Mouse (Mus musculus): ENCODE measurements around the gene Zfp109.

Zfp109 gene

GRCm38 (mm10) chr7:24208282-24208886 is 29.0 kb downstream of the Zfp109 start:
- DNase-seq (ENCODE audit: extremely low spot score, low spot score): no peak

- peak; percentile 73 for DNase-seq (ENCODE audit: extremely low spot score, low spot score)
Measured at GRCm38 (mm10) chr7:24207488-24208261, 29.7 kb downstream of the Zfp109 start.

- DNase-seq (ENCODE audit: extremely low spot score, low spot score): no peak
Measured at GRCm38 (mm10) chr7:24196961-24197360, 40.4 kb downstream of the Zfp109 start.

- DNase-seq (ENCODE audit: extremely low spot score, low spot score): no peak
Measured at GRCm38 (mm10) chr7:24193157-24193556, 44.2 kb downstream of the Zfp109 start.

- no peak for DNase-seq (ENCODE audit: extremely low spot score, low spot score)
Measured at GRCm38 (mm10) chr7:24191361-24191760, 46.0 kb downstream of the Zfp109 start.

- no peak for DNase-seq (ENCODE audit: extremely low spot score, low spot score)
Measured at GRCm38 (mm10) chr7:24189571-24189944, 47.8 kb downstream of the Zfp109 start.

- no peak for DNase-seq (ENCODE audit: extremely low spot score, low spot score)
Measured at GRCm38 (mm10) chr7:24188901-24189570, 48.3 kb downstream of the Zfp109 start.

- DNase-seq (ENCODE audit: extremely low spot score, low spot score): peak; percentile 4
Measured at GRCm38 (mm10) chr7:24187611-24188010, 49.7 kb downstream of the Zfp109 start.

Measured in neural tube, embryonic 10.5 days (tissue).